Mouse (Mus musculus) heart, postnatal 10 days (tissue): ENCODE results near the gene Pkm. TPM values are rescaled to one million over a fixed set of nuclear protein-coding genes. Genes with fewer than 3 reads are reported as not detected.
A peak's percentile ranks its signal among the peaks of the same experiment; 100 is the strongest.

Experiments used
- DNase-seq, 2 experiments: peaks; one replicate each; pipeline ENCODE4 v3.0.0; 2021
- intact Hi-C: fragments of 180-260 bp; cut with DNase I; formaldehyde crosslinking; loops from one replicate; pipeline ENCODE4 v1.15.1; 2025
- total RNA-seq, 2 experiments: library from RNA; stranded (reverse); gene quantifications; 2 replicates each; pipeline ENCODE4 v1.2.3; 2021

Gene Pkm
- total RNA-seq, 2 experiments from 2014 or later: 1,252 to 1,287 TPM

DNA sequence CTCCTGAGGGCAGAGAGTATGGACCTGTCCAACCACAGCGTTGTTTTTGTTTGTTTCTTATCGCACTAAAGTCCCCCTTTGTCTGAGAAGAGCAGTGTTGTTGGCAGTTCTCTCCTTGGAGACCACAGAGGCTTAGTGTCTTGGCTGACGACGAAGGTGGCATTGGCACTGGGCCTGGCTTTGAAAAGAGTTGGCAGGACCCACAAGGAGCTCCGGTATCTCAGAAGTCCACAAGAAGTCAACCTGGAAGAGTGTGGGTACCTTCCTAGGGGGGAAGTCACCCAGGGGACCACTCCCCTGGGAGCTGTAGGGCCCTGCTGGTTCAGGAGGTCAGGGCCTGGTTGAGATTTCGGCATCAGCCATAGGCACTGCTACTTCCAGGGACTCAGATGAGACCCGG, 44.9 kb downstream of the Pkm start:
- no peak for DNase-seq

DNA sequence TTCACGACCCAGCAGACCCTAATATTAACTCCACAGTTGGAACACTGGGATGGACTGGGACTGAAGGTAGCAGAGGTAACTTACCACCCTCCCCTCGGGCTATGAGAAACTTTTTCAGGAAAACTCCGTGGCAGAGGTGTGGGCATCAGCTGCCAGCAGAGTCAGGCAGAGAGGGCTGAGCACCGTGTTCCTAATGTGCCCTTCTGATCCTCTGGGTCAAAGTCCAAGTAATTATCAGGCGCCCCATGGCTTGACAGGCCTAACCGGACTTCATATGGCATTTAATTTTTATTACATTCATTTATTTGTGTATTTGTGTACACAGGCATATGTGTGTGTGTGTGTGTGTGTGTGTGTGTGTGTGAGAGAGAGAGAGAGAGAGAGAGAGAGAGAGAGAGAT, 46.9 kb downstream of the Pkm start:
- no peak for DNase-seq
- intact Hi-C loops: no loop called here

More for the DNA sequence above, 44.9 kb downstream of the Pkm start:
- intact Hi-C loops: no loop called here

DNA sequence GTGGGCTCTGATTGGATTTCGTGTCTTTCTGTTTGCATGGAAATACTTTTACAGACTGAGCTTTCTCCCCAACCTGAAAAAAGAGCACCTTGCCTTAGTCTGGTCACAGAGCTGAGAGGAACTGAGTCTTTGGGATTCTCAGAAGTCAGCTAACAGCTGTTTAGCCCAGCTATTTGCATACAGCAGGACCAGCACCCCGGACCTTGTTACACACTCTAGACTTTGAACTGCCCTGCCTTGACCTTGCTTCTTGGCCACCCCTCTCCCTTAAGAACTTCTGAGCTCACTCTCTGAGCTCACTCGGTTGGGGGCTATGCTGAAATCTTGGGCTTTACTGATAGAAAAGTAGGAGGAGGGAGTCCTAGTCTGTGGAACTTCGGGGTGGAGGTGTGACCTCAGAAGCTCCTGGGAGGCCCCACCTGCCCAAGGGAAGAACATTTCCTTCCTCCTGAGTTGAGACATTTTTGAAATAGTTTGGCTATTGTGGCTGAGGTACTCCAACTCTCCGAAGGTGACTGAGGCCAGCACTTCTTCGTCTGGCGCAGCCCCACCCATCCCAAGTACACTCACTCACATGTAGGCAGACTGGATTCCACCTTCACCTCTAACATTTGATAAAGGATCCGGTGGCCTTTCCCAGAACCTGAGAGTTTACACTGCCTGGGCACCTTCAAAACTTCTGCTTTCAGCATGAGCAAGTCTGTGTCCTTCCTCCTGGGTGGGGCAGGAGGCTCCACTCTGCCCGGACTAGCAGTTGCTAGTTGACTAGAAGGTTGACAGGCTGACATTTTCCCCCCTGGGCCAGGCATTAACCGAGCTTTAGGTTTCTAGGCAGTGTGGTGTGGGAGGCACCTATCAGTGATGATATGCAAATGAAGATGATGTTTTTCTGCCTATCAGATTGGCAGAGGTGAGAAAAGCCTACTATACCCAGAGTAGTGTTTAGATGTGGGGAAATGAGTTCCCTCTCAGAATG, 51.0 kb downstream of the Pkm start:
- DNase-seq: no peak
- intact Hi-C loops: no loop called here

DNA sequence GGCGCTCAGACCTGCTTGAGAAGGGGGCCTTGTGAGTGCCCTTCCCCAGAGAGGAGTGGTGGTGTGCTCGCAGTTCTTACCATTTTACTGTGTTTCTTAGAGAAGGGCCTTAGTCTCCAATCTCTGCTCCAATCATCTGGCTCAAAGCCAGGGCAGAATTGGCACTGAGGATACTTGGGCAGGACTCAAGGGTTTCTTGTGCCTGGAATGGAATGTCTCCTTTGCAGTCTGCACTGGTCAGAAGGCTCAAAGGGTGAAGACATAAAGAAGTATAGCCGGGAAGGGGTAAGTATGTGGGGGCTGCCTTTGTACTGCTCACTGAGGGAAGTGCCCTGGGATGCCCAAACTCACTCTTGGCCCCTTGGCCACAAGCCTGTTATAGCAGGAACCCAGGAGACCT, 53.1 kb downstream of the Pkm start:
- intact Hi-C loops: no loop called here
- no peak for DNase-seq

DNA sequence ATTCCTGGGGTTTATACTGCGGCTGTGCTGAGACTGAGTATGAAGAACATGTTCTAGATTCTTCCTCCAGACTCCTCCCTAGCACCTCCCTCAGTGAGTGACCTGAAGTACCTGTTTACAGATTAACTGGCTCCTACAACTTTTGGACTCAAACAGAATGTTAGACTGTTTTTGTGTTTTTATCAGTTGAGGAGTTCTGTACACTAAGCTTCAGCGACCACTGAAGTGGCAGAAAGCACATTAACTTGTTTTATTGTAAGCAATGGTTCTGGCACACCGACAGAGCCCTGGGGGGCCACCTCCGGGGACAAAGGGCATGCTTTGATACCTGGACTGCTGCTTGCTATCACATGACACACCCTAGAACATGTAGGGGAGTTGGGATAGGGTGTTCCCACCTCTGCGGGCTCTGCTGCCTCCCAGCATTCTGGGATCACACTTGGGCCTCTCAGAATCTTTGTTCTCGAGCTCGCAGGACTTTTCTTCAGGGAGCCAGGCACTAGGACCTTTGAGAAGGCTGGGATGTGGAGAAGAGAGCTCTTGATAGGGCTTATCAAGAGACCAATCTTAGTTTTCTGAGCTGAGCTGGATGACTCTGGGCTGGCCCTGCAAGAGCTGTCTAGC, 60.2 kb downstream of the Pkm start:
- DNase-seq: no peak
- intact Hi-C loops: no loop called here

DNA sequence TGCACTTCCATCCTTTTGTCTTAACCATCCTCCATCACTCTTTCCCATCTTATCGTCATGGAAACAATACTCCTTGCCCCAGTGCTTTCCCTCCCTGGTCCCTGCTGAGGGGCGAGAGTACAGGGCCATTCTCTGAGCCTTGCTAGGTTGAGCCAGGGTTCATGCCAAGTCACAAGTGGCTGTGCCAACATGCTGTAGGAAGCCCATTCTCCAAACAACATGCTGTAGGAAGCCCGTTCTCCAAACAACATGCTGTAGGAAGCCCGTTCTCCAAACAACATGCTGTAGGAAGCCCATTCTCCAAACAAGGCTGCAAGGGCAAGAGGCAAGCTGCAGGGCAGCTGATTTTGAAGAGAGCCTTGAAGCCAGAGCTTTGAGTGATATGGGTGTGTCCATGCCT, 62.1 kb downstream of the Pkm start:
- no peak for DNase-seq
- intact Hi-C loops: no loop called here

DNA sequence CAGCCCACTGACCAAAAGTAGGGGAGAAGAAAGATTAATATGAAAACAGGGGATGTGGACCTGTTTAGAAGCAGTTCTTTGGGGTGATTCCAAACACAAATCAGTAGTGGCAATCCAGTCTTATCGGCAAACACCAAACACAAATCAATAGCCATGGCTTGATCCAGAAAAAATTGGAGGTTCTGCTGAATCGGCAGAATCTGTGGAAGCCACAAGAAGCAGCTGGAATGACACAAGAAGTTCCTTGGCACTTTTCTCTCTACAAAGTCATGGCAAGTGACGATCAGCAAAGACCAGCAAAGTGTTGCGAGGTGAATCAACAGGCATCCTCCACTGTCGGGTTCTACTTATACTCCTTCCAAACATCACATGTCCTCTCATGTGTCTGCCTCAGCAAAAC, 65.0 kb downstream of the Pkm start:
- DNase-seq: no peak
- intact Hi-C loops: no loop called here

DNA sequence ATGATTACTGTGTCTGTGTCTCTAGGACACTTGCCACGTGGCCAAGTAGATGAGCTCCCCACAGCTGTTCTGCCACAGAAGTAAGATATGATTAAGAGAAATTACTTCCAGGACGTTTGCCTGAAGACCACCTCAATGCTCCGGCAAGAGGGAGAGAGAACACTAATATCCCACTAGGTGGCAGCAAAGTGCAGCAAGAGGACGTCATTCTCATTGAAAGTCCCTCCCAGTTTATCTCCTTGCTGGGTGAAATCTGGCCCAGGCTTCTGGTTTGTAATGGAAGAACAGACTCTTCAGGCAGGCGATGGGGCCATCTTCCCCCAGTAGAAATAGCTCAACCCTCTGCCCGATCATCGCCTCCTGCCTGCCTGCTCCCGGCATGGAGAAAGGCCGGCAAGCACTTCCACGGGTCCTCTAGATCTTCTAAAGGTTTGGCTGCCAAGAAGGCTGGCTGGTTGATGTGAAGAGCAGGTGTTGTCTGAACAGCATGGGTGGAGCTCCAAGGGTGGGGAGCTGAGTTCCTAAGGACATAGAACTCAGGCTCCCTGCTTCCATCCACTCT, 67.0 kb downstream of the Pkm start:
- intact Hi-C loops: loop anchor here (1.0 to 2.0 kb wide), 2 partner anchors 37 to 246 kb away; no protein-coding TSS in a partner anchor
- peak; percentile 84 to 87 for DNase-seq

DNA sequence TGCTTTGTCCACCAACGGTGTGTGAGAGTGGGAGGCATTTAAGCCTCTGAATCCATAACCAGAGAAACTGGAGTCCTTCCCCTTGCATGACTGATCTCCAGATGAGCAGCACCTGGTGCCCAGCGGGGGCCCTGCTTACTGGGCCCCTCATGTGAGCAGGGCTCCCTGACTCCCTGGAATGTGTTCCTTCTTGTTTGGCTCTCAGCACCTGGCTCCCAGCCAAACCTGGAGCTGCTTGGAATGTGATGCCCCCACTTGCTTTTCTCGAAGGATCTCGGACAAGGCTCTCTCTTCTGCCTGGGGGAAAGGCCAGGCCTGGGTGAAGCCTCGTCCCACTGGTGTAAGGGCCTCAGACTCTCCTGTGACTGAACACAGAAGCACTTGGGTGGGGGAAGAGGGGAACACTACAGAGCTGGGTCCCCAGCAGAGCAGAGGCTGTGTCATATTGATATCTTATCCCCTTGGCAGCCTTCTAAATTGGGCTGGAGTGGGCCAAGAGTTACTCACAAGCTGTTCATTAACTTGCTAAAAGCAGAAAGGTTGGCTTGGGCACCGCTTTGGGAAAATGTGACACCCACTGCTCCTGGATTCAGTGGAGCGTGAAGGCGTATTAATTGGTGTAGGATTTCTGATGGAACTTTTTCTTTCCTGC, 67.7 kb downstream of the Pkm start:
- DNase-seq: peak; percentile 11 to 31
- intact Hi-C loops: loop anchor here (1.0 to 2.0 kb wide), 2 partner anchors 36 to 245 kb away; no protein-coding TSS in a partner anchor

DNA sequence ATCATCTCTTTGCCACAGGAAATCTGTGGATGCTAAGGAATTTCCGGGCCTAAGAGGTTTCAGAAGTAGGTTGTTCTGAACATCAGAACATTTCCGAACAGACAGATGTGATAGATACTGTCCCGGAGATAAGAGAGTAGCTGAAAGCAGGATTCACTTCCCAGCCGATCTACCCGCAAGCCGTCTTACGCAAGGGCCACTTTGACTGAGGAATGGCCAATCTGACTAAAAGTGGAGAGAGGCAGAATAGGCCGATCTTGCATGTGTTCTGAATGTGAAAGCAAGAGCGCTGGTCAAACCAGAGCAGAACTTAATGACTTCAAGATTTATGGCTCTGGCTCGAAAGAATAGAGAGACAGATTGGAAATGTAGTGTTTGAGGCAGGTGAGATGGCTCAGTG, 69.3 kb downstream of the Pkm start:
- DNase-seq: no peak
- intact Hi-C loops: no loop called here

DNA sequence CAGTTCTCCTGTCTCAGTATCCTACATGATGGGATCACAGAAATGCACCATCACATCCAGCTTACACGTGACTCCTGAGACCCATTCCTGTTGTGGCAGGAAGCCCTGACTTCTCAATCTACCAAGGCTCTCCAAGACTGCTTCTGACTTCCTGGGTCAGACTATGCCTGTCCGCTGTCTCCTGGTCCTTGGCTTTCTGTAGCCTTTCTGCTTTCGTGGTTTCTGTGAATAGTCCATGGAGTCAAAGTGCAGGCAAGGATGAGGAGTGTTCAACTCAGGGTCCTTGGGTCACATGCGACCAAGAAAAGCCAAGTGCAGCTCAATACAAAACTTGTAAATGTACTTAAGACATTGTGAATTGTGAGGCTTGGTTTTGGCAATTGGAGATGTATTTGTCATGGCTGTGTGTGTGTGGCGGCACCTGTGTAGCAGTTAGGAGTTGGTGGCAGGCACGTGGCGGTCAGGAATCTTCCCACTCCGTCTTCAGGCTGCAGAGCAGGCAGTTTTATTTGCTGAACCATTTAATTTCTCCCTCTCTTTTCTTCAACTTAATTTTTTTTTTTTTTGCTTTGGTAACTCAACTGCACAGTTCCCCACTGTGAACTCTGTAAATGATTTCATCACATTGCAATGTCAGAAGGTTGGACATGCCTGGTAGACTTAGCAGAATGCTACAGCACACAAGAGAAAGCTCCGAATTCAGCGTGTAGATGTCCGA, 71.6 kb downstream of the Pkm start:
- no peak for DNase-seq
- intact Hi-C loops: no loop called here

Other genes starting within 250 kb of the Pkm start
- gene Arih1, start 169.8 kb upstream of the Pkm start, total RNA-seq: 10 to 100 TPM; 83.9 to 90.7 TPM
- gene Hexa, start 116.8 kb upstream of the Pkm start, total RNA-seq: 10 to 100 TPM; 33.1 to 38.1 TPM
- gene Tmem202, start 116.5 kb upstream of the Pkm start, total RNA-seq: under 1 TPM; 0.22 to 0.31 TPM
- not detected for gene Celf6, start 78.5 kb upstream of the Pkm start, total RNA-seq
- gene Parp6, start 39.1 kb upstream of the Pkm start, total RNA-seq: 10 to 100 TPM; 15.6 to 19.3 TPM
- under 1 TPM in 1 of 2 experiments, not detected in 1; 0.26 TPM for gene Gramd2, start 23.8 kb downstream of the Pkm start, total RNA-seq
- gene Senp8, start 94.3 kb downstream of the Pkm start, total RNA-seq: 1 to 10 TPM; 4.4 to 8.3 TPM
- 10 to 100 TPM; 19.3 to 21.0 TPM for gene Myo9a, start 94.5 kb downstream of the Pkm start, total RNA-seq